In genomic region chr10:42593201-42593600, GRCm38 (mm10) we compare ENCODE assay signal across 18 mouse cellular contexts. TPM values are rescaled to one million over a fixed set of nuclear protein-coding genes. Genes with fewer than 3 reads are reported as not detected.
DNase-seq lines count a peak whose midpoint lies in the region; ATAC-seq lines count a peak whose summit lies in the region.
"Had no signal": no experiment of that assay in that cellular context is flagged by ENCODE, and none has a peak within 500 bp of the region (broad histone marks: within the 10 kb centered on the region; RNA-seq: fewer than 3 reads in every experiment).

No protein-coding gene starts in this region.

- ATAC-seq in forebrain, embryonic 12.5 days (ENCODE audit: low FRiP score) = no peak
- no peak for ATAC-seq in forebrain, embryonic 13.5 days
- no peak for ATAC-seq in neural tube, embryonic 15.5 days (ENCODE audit: low FRiP score)
- ATAC-seq in liver, embryonic 11.5 days (replicated peaks; ENCODE audit: low FRiP score) = no peak
- ATAC-seq: forebrain, postnatal 0 days had no signal

- peaks cover 53% of the 10 kb centered on the region for H3K4me1 ChIP-seq in forebrain, embryonic 12.5 days
- peaks cover 58% of the 10 kb centered on the region for H3K4me1 ChIP-seq in forebrain, embryonic 13.5 days
- H3K4me1 ChIP-seq in neural tube, embryonic 15.5 days = peaks cover 11% of the 10 kb centered on the region
- H3K4me1 ChIP-seq in liver, embryonic 11.5 days (replicated peaks; ENCODE audit: control insufficient read depth, insufficient read depth, low read length) = peaks cover 3% of the 10 kb centered on the region; the same call in 1 of the 2 replicates

- WGBS in forebrain, embryonic 12.5 days = 28% methylated on average over 7 of the region's 7 CpGs
- WGBS in forebrain, embryonic 13.5 days = 40% methylated on average over 7 of the region's 7 CpGs
- 27% methylated on average over 7 of the region's 7 CpGs for WGBS in neural tube, embryonic 15.5 days
- 9% methylated on average over 7 of the region's 7 CpGs for WGBS in liver, embryonic 11.5 days

- no peaks in the 10 kb centered on the region for H3K9me3 ChIP-seq in forebrain, embryonic 12.5 days
- H3K9me3 ChIP-seq in forebrain, embryonic 13.5 days (replicated peaks) = no peaks in the 10 kb centered on the region
- H3K9me3 ChIP-seq in neural tube, embryonic 15.5 days (replicated peaks) = no peaks in the 10 kb centered on the region
- no peaks in the 10 kb centered on the region for H3K9me3 ChIP-seq in liver, embryonic 11.5 days (ENCODE audit: control insufficient read depth, low read length)
- H3K9me3 ChIP-seq: embryonic facial prominence, embryonic 12.5 days had no signal

- H3K27ac ChIP-seq in forebrain, embryonic 12.5 days = no peak overlapping the region
- H3K27ac ChIP-seq in forebrain, embryonic 13.5 days = no peak overlapping the region
- no peak overlapping the region for H3K27ac ChIP-seq in neural tube, embryonic 15.5 days (replicated peaks)
- H3K27ac ChIP-seq in liver, embryonic 11.5 days (ENCODE audit: low read depth, low read length) = no peak overlapping the region
- H3K27ac ChIP-seq: embryonic facial prominence, embryonic 12.5 days had no signal

- H3K36me3 ChIP-seq in forebrain, embryonic 12.5 days (replicated peaks) = no peaks in the 10 kb centered on the region
- H3K36me3 ChIP-seq in forebrain, embryonic 13.5 days (ENCODE audit: poor library complexity, severe bottlenecking) = no peaks in the 10 kb centered on the region
- no peaks in the 10 kb centered on the region for H3K36me3 ChIP-seq in neural tube, embryonic 15.5 days
- H3K36me3 ChIP-seq in liver, embryonic 11.5 days (ENCODE audit: control insufficient read depth, insufficient read depth, low read length) = no peaks in the 10 kb centered on the region
- H3K36me3 ChIP-seq: embryonic facial prominence, embryonic 12.5 days had no signal

- no peak overlapping the region for H3K4me3 ChIP-seq in forebrain, embryonic 12.5 days (replicated peaks)
- no peak overlapping the region for H3K4me3 ChIP-seq in forebrain, embryonic 13.5 days
- no peak overlapping the region for H3K4me3 ChIP-seq in neural tube, embryonic 15.5 days (replicated peaks)
- no peak overlapping the region for H3K4me3 ChIP-seq in liver, embryonic 11.5 days (ENCODE audit: low read depth, low read length)
- H3K4me3 ChIP-seq: embryonic facial prominence, embryonic 12.5 days had no signal

- peak; percentile 31 for DNase-seq in neural tube, embryonic 10.5 days (ENCODE audit: extremely low spot score, low spot score)
- no peak for DNase-seq in liver, embryonic 11.5 days (ENCODE audit: low spot score)
- DNase-seq: adrenal gland, adult 2 months; adrenal gland, postnatal 10 days; adrenal gland, postnatal 25 days; cerebellum, adult 11 months; cerebellum, adult 18-20 months; cerebellum, adult 8-10 months; cerebellum, adult 9-11 months; cerebellum, postnatal 14 days; cerebellum, postnatal 36 days; embryo, embryonic 11 days had no signal

- H3K4me2 ChIP-seq in forebrain, embryonic 12.5 days = 0 out of 2 replicates have a peak overlapping the region, but pooled peaks have one; percentile 66
- no peak overlapping the region for H3K4me2 ChIP-seq in forebrain, embryonic 13.5 days
- no peak overlapping the region for H3K4me2 ChIP-seq in neural tube, embryonic 15.5 days
- no peak overlapping the region for H3K4me2 ChIP-seq in liver, embryonic 11.5 days
- H3K4me2 ChIP-seq: embryonic facial prominence, embryonic 12.5 days had no signal

- H3K9ac ChIP-seq in forebrain, embryonic 12.5 days = no peak overlapping the region
- H3K9ac ChIP-seq in forebrain, embryonic 13.5 days = no peak overlapping the region
- H3K9ac ChIP-seq in neural tube, embryonic 15.5 days (replicated peaks) = no peak overlapping the region
- no peak overlapping the region for H3K9ac ChIP-seq in liver, embryonic 11.5 days (ENCODE audit: low read depth, low read length)
- H3K9ac ChIP-seq: embryonic facial prominence, embryonic 12.5 days; forebrain, postnatal 0 days had no signal

- H3K27me3 ChIP-seq in forebrain, embryonic 12.5 days = peaks cover 54% of the 10 kb centered on the region
- peaks cover 20% of the 10 kb centered on the region; the same call in 1 of the 2 replicates for H3K27me3 ChIP-seq in forebrain, embryonic 13.5 days
- H3K27me3 ChIP-seq in neural tube, embryonic 15.5 days (replicated peaks) = peaks cover 90% of the 10 kb centered on the region
- H3K27me3 ChIP-seq in liver, embryonic 11.5 days (replicated peaks; ENCODE audit: control insufficient read depth, insufficient read depth, low read length) = peaks cover 91% of the 10 kb centered on the region

RNA-seq across cellular contexts. Expression of gene Ostm1, which starts 9.6 kb away (rescaled TPM):
- polyA plus RNA-seq in forebrain, embryonic 12.5 days (2016; fragmentation: Nextera tagmentation; extraction: Ambion mirVana) = 63.1 and 65.4 TPM in 2 replicates
- polyA plus RNA-seq in forebrain, embryonic 13.5 days (2015; fragmentation: Nextera tagmentation; extraction: Ambion mirVana) = 57.1 and 63.2 TPM in 2 replicates
- 33.7 and 36.1 TPM in 2 replicates for polyA plus RNA-seq in neural tube, embryonic 15.5 days (2015; fragmentation: Nextera tagmentation; extraction: Ambion mirVana)
- polyA plus RNA-seq in liver, embryonic 11.5 days (2014; fragmentation: Nextera tagmentation; extraction: Ambion mirVana) = 24.8 and 27.7 TPM in 2 replicates

RNA-seq across cellular contexts. Expression of gene Nr2e1, which starts 9.8 kb away (rescaled TPM):
- polyA plus RNA-seq in forebrain, embryonic 12.5 days (2016; fragmentation: Nextera tagmentation; extraction: Ambion mirVana) = 104 TPM in 2 replicates
- 71.0 and 77.0 TPM in 2 replicates for polyA plus RNA-seq in forebrain, embryonic 13.5 days (2015; fragmentation: Nextera tagmentation; extraction: Ambion mirVana)
- polyA plus RNA-seq in neural tube, embryonic 15.5 days (2015; fragmentation: Nextera tagmentation; extraction: Ambion mirVana) = not detected in 2 replicates
- not detected in 2 replicates for polyA plus RNA-seq in liver, embryonic 11.5 days (2014; fragmentation: Nextera tagmentation; extraction: Ambion mirVana)
- polyA plus RNA-seq: adrenal gland, adult 2 months; C2C12 had no signal

Comparison
In these comparisons a context has a peak if more than half of its experiments do, and no peak if none do; other contexts are left out.
1. RNA of gene Nr2e1, which starts 9.8 kb away (polyA plus RNA-seq): 104 TPM in forebrain, embryonic 12.5 days and 71.0 to 77.0 TPM in forebrain, embryonic 13.5 days; not detected in neural tube, embryonic 15.5 days and not detected in liver, embryonic 11.5 days; every median in the first group is over 10 times any median in the second.